Mouse (Mus musculus): ENCODE measurements around the gene Erc2.

DNA sequence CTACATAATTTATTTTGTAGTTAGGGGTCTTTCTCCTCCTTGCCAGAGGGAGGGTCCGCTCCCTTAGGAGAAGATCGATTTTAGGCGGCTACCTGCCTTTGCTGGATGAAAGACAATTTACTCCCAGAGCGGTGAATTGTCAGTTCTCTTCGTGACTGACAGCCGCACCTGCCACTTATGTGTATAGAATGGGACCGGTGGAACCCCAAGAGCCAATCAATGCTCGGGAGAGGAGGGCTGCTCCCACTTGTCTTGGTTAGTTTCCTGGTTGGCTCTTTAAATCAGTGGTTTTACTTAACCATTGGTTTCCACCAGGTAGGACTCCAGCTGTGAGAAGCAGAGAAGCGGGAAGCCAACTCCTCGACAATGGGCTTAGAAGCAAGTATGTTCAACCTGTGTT is 1.1 kb downstream of the Erc2 start:
- TF ChIP-seq ZNF384 (IDR thresholded peaks at IDR 0.05; ENCODE audit: low read depth, low read length): no peak
- TF ChIP-seq EP300 (IDR thresholded peaks at IDR 0.05; ENCODE audit: low read length): no peak
- no peak for TF ChIP-seq CTCF (conservative IDR thresholded peaks at IDR 0.05 in 1 of 2, IDR thresholded peaks at IDR 0.05 in 1 of 2; ENCODE audit: low read depth in 2 of 2, low read length in 2 of 2)
- no peak for TF ChIP-seq MAX (IDR thresholded peaks at IDR 0.05; ENCODE audit: low read length)
- TF ChIP-seq BHLHE40 (IDR thresholded peaks at IDR 0.05; ENCODE audit: low read depth, low read length): no peak
- no peak for TF ChIP-seq RCOR1 (conservative IDR thresholded peaks at IDR 0.05; ENCODE audit: low read depth, low read length)

Data from CH12.LX (cell line).